ENCODE assay signal across 9 mouse cellular contexts in the genomic region with DNA sequence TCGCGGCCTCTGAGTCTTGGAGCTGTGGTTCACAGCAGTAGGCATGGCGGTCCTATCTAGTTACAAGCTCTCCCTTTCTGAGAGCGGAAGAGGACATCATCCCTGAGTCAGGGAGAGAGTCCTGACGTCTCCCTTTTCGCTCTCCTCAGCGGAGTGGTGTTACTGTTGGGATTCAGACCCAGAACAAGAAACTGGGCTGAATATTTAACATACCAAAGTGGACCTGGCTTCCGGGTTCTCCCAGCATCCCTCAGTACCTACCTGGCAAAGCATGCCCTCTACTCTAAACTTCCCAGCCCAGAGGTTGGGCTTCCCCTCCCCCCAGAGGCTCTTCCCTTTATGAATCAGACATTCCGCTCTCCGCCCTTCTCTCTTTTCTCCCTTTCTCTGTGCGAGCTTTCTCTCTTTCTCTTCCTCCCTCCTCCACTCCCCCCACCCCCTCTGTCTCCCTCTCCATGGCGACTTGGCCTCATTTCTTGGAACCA. TPM values are rescaled to one million over a fixed set of nuclear protein-coding genes. Genes with fewer than 3 reads are reported as not detected.
DNase-seq lines count a peak whose midpoint lies in the region; ATAC-seq and TF ChIP-seq lines count a peak whose summit lies in the region.
"Had no signal": no experiment of that assay in that cellular context is flagged by ENCODE, and none has a peak within 500 bp of the region (broad histone marks: within the 10 kb centered on the region; RNA-seq: fewer than 3 reads in every experiment).

No protein-coding gene starts in this region.

- peak overlapping the region; percentile 76 for H3K27ac ChIP-seq in gastrocnemius, adult 2 months
- H3K27ac ChIP-seq in forebrain, embryonic 15.5 days (replicated peaks): no peak overlapping the region
- H3K27ac ChIP-seq: macrophage had no signal

- peak; percentile 36 for DNase-seq in gastrocnemius, adult 2 months
- no peak for DNase-seq in gastrocnemius, adult 8-10 months (ENCODE audit: low spot score in 2 of 2)
- DNase-seq in Muller cell, postnatal 12 days (ENCODE audit: inconsistent ontology term): peak; percentile 89
- peak; percentile 59 for DNase-seq in kidney, adult 18-20 months
- DNase-seq in lung, postnatal 36 days: peak; percentile 50
- DNase-seq in spleen, postnatal 4 days (ENCODE audit: low spot score in 2 of 2): no peak
- DNase-seq in layer of hippocampus, postnatal 25 days (ENCODE audit: extremely low spot score in 1 of 2, low spot score in 1 of 2): no peak

- intact Hi-C loops in gastrocnemius, adult 2 months (cut with DNase I): loop anchor here (2.0 to 10.0 kb wide), 2 partner anchors 409 to 1087 kb away; no protein-coding TSS in a partner anchor

- peak overlapping the region; percentile 74 for H3K4me3 ChIP-seq in gastrocnemius, adult 2 months
- H3K4me3 ChIP-seq in forebrain, embryonic 15.5 days: peak overlapping the region; percentile 41

- TF ChIP-seq CTCF in gastrocnemius, adult 2 months (IDR thresholded peaks at IDR 0.05): no peak

- ATAC-seq in forebrain, embryonic 15.5 days (replicated peaks): peak; percentile 57; the same call in 1 of the 2 replicates

- H3K4me1 ChIP-seq in forebrain, embryonic 15.5 days: peaks cover 25% of the 10 kb centered on the region

- H3K9ac ChIP-seq in forebrain, embryonic 15.5 days (replicated peaks): peak overlapping the region; percentile 28

- no peaks in the 10 kb centered on the region for H3K36me3 ChIP-seq in forebrain, embryonic 15.5 days

- WGBS in forebrain, embryonic 15.5 days: 13% methylated on average over 12 of the region's 12 CpGs

- H3K4me2 ChIP-seq in forebrain, embryonic 15.5 days (replicated peaks): peak overlapping the region; percentile 61

- no peaks in the 10 kb centered on the region for H3K27me3 ChIP-seq in forebrain, embryonic 15.5 days

- H3K9me3 ChIP-seq in forebrain, embryonic 15.5 days: no peaks in the 10 kb centered on the region

RNA-seq across cellular contexts. Expression of gene Chrna1, which starts 5.3 kb away (rescaled TPM):
- 1 to 10 TPM; 4.5 to 6.2 TPM for total RNA-seq in gastrocnemius, adult 2 months (2021)
- total RNA-seq in gastrocnemius, adult 8-10 months (2022): 1 to 10 TPM; 4.8 to 5.3 (median 5.2) TPM
- polyA plus RNA-seq in forebrain, embryonic 15.5 days (2015; fragmentation: Nextera tagmentation; extraction: Ambion mirVana): 0.11 TPM in 2 replicates
- total RNA-seq in layer of hippocampus, postnatal 25 days (2021): under 1 TPM; 0.35 to 0.57 TPM
- polyA plus RNA-seq: macrophage had no signal

RNA-seq across cellular contexts. Expression of gene Wipf1, which starts 55.9 kb away (rescaled TPM):
- 10 to 100 TPM in 1 of 2 experiments, 1 to 10 TPM in 1; 7.0 to 11.7 TPM for total RNA-seq in gastrocnemius, adult 2 months (2021)
- 10 to 100 TPM in 1 of 4 experiments, 1 to 10 TPM in 3; 4.5 to 10.1 (median 6.6) TPM for total RNA-seq in gastrocnemius, adult 8-10 months (2022)
- 1.9 and 2.1 TPM in 2 replicates for polyA plus RNA-seq in forebrain, embryonic 15.5 days (2015; fragmentation: Nextera tagmentation; extraction: Ambion mirVana)
- 10 to 100 TPM in 1 of 2 experiments, 1 to 10 TPM in 1; 9.8 to 10.4 TPM for total RNA-seq in layer of hippocampus, postnatal 25 days (2021)

Comparison
In these comparisons a context has a peak if more than half of its experiments do, and no peak if none do; other contexts are left out.
1. DNase-seq: peak in gastrocnemius, adult 2 months (single experiment), Muller cell, postnatal 12 days (single experiment), kidney, adult 18-20 months (single experiment) and lung, postnatal 36 days (single experiment); none in gastrocnemius, adult 8-10 months (0 of 2), spleen, postnatal 4 days (0 of 2) and layer of hippocampus, postnatal 25 days (0 of 2).